In the genomic region with DNA sequence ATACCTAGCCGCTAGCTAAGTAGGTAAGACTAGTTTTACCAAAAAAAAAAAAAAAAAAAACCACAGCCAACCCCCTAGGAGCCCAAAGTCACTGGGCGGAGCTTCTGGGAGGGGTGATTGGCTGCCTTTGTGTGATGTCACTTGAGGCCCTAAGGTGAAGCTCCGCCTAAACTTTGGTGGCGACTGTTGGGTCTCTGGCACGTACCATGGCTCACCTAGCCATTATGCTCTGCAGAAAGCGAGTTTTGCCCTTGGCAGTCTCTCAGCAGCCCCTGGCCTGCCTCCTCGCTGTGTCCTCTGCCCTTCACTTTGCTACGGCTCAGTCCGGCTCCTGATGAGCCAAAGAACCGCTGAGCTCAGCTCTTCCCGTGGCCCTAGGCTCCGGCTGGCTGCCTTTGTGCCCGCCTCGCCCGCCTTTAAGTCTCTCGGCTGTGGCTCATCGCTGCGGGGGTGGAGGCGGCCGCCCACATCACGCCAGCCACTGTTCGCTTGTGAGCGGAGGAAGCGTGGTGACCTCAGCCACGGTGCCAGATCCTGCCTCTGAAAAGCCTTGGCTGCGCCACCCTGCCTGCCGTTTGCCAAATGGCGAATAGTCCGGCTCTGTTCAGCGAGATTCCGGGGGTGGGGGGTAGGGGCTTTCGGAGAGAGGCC, we compare ENCODE assay signal across 7 mouse cellular contexts. TPM values are rescaled to one million over a fixed set of nuclear protein-coding genes. Genes with fewer than 3 reads are reported as not detected.
DNase-seq lines count a peak whose midpoint lies in the region; ATAC-seq lines count a peak whose summit lies in the region.

No protein-coding gene starts in this region.

- peak; percentile 79 to 81 for DNase-seq in adrenal gland, adult 18-20 months (ENCODE audit: low spot score in 2 of 2)
- DNase-seq in embryo, embryonic 10 days (ENCODE audit: low spot score): peak; percentile 90
- DNase-seq in gastrocnemius, postnatal 14 days: peak; percentile 72
- DNase-seq in left cerebral cortex, postnatal 14 days (ENCODE audit: low spot score in 2 of 2): peak; percentile 84 to 86
- peak; percentile 87 to 88 for DNase-seq in right cerebral cortex, postnatal 36 days (ENCODE audit: low spot score in 2 of 2)

- intact Hi-C loops in gastrocnemius, postnatal 14 days (cut with DNase I; ENCODE audit: low total_unique reads): no loop called here
- intact Hi-C loops in left cerebral cortex, postnatal 14 days (cut with DNase I): loop anchor here (10.0 kb wide), 1 partner anchor 485 kb away; the partner anchor contains the start of gene Zfp281

- peak; percentile 75 for ATAC-seq in inflammation-experienced regulatory T-cells, adult 6 months
- ATAC-seq in megakaryocyte-erythroid progenitor cell, adult 5-6 weeks (replicated peaks; ENCODE audit: low FRiP score, low TSS enrichment, poor library complexity, severe bottlenecking): peak; percentile 90

RNA-seq across cellular contexts. Expression of gene Kif21b, which starts 8.9 kb away (rescaled TPM):
- total RNA-seq in adrenal gland, adult 18-20 months (2021): 1 to 10 TPM; 2.0 TPM
- total RNA-seq in gastrocnemius, postnatal 14 days (2021): under 1 TPM; 0.40 to 0.76 TPM
- 10 to 100 TPM; 23.8 to 43.9 (median 33.8) TPM for polyA plus RNA-seq in inflammation-experienced regulatory T-cells, adult 6 months (2017; shearing (Covaris generic))
- total RNA-seq in left cerebral cortex, postnatal 14 days (2021): 100 to 1,000 TPM; 180 to 201 TPM
- 13.7 and 21.6 TPM in 2 replicates for total RNA-seq in megakaryocyte-erythroid progenitor cell, adult 5-6 weeks (2014; fragmentation: Nextera tagmentation)
- 4.0 and 5.7 TPM in 2 replicates for total RNA-seq in megakaryocyte-erythroid progenitor cell, adult 5-6 weeks (2017)

Comparison
In these comparisons a context has a peak if more than half of its experiments do, and no peak if none do; other contexts are left out.
1. Peak in every context shown above with its lines: DNase-seq and ATAC-seq.
2. RNA of gene Kif21b, which starts 8.9 kb away (total RNA-seq): 180 to 201 TPM in left cerebral cortex, postnatal 14 days; 4.0 to 21.6 TPM in megakaryocyte-erythroid progenitor cell, adult 5-6 weeks, 2.0 TPM in adrenal gland, adult 18-20 months and 0.40 to 0.76 TPM in gastrocnemius, postnatal 14 days; every median in the first group is over 4 times any median in the second.